Mouse (Mus musculus) midbrain, embryonic 10.5 days (tissue): Measurements from ENCODE around the gene Dok5. TPM values are rescaled to one million over a fixed set of nuclear protein-coding genes. Genes with fewer than 3 reads are reported as not detected.

ENCODE experiments used
- DNase-seq: peaks from one replicate; pipeline ENCODE4 v3.0.0-alpha.2; 2017; ENCODE audit warnings: low spot score
- H3K27ac ChIP-seq: fragments of 300-500 bp; sonication (generic); replicated peaks from 2 replicates; pipeline ENCODE4 v1.5.1; 2016; ENCODE audit warnings: mild to moderate bottlenecking
- H3K27me3 ChIP-seq: fragments of 300-500 bp; sonication (generic); 2 replicates; pipeline ENCODE4 v1.6.1; 2016; ENCODE audit warnings: low read depth, mild to moderate bottlenecking; ENCODE audit not compliant: poor library complexity, severe bottlenecking
- H3K36me3 ChIP-seq: fragments of 300-500 bp; sonication (generic); 2 replicates; pipeline ENCODE4 v1.6.1; 2016; ENCODE audit warnings: mild to moderate bottlenecking, moderate library complexity
- H3K4me1 ChIP-seq: fragments of 300-500 bp; sonication (generic); 2 replicates; pipeline ENCODE4 v1.6.1; 2016
- H3K4me3 ChIP-seq: fragments of 300-500 bp; sonication (generic); 2 replicates; pipeline ENCODE4 v1.5.1; 2016; ENCODE audit warnings: mild to moderate bottlenecking, moderate library complexity
- H3K9me3 ChIP-seq: fragments of 300-500 bp; sonication (generic); replicated peaks from 2 replicates; pipeline ENCODE4 v1.6.1; 2016; ENCODE audit warnings: mild to moderate bottlenecking
- WGBS: fragments of 180-500 bp; shearing (Covaris S2); methylation state at CpG from one replicate; pipeline ENCODE4 v1.1.7; 2016; 5-methylcytosine and 5-hydroxymethylcytosine counted together
- polyA plus RNA-seq: library from polyadenylated mRNA; unstranded; fragments of >200 nt; fragmentation: Nextera tagmentation; extraction: Ambion mirVana; gene quantifications from 2 replicates; pipeline ENCODE4 v1.2.1, GENCODE M21; 2016

The Dok5 gene
- polyA plus RNA-seq, 1 experiment from 2014 or later, result 12.4 TPM

DNA sequence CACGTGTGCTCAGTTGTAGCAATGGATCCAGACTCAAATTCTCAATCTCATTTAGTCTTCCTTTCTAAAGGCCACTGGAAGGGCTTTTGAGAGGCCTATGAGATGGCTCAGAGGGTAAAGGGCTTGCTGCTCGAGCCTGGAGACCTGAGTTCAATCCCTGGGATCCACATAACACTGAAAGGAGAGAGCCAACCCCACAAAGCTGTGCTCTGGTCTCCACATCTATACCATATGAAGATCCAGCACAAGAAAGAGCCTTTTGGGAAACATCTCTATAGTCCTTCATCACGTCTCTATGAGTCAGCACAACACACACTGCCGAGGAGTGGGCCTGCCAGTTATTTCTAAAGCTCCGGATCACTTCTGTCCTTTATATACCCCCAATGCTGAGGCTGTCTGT is 5.8 kb upstream of the Dok5 start:
- H3K4me1 ChIP-seq, result peaks cover 9% of the 10 kb centered on the region
- no peaks in the 10 kb centered on the region for H3K9me3 ChIP-seq
- no peak overlapping the region for H3K4me3 ChIP-seq
- peaks cover 7% of the 10 kb centered on the region for H3K27me3 ChIP-seq
- DNase-seq, result no peak
- WGBS, result 88% methylated on average over 5 of the region's 5 CpGs
- no peaks in the 10 kb centered on the region for H3K36me3 ChIP-seq
- no peak overlapping the region for H3K27ac ChIP-seq

GRCm38 (mm10) chr2:170726996-170727710 is 4.5 kb upstream of the Dok5 start:
- DNase-seq, result no peak
- H3K27ac ChIP-seq, result 0 out of 2 replicates have a peak overlapping the region, but pooled peaks have one; percentile 33
- 34% methylated on average over 6 of the region's 6 CpGs for WGBS
- peaks cover 23% of the 10 kb centered on the region for H3K4me1 ChIP-seq
- H3K27me3 ChIP-seq, result peaks cover 20% of the 10 kb centered on the region
- H3K9me3 ChIP-seq, result no peaks in the 10 kb centered on the region
- no peak overlapping the region for H3K4me3 ChIP-seq
- no peaks in the 10 kb centered on the region for H3K36me3 ChIP-seq

- no peaks in the 10 kb centered on the region for H3K36me3 ChIP-seq
- no peak overlapping the region for H3K4me3 ChIP-seq
- DNase-seq, result no peak
- no peaks in the 10 kb centered on the region for H3K9me3 ChIP-seq
- H3K27ac ChIP-seq, result no peak overlapping the region
- peaks cover 38% of the 10 kb centered on the region for H3K4me1 ChIP-seq
- WGBS, result 89% methylated on average over 9 of the region's 9 CpGs
- H3K27me3 ChIP-seq, result peaks cover 32% of the 10 kb centered on the region
These were observed 2.7 kb upstream of the Dok5 start for GRCm38 (mm10) chr2:170728864-170729263.

- no peaks in the 10 kb centered on the region for H3K9me3 ChIP-seq
- WGBS, result 45% methylated on average over 2 of the region's 2 CpGs
- peaks cover 32% of the 10 kb centered on the region for H3K27me3 ChIP-seq
- H3K4me3 ChIP-seq, result no peak overlapping the region
- no peaks in the 10 kb centered on the region for H3K36me3 ChIP-seq
- no peak overlapping the region for H3K27ac ChIP-seq
- peaks cover 43% of the 10 kb centered on the region for H3K4me1 ChIP-seq
- DNase-seq, result no peak
These were observed 1.9 kb upstream of the Dok5 start for GRCm38 (mm10) chr2:170729661-170730060.

DNA sequence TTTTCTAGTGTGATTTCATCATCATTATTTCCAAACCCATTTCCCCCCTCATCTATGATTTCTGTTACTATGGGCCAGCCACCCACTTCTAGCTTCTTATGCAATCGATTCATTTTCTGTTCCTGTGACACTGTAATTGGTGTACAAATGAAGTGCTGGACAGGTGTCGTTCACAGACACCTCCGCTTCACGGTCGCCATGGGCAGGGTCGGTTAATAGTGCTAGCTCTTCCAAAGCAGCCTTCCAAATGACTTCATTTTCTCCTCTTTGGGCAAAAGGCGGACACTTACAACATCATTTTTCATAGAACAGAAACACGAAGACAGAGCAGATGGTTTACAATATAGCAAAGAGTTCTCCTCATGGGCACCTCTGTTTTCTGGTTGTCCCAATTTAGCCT is 1.5 kb upstream of the Dok5 start:
- no peak overlapping the region for H3K27ac ChIP-seq
- no peaks in the 10 kb centered on the region for H3K36me3 ChIP-seq
- H3K27me3 ChIP-seq, result peaks cover 32% of the 10 kb centered on the region
- no peaks in the 10 kb centered on the region for H3K9me3 ChIP-seq
- no peak overlapping the region for H3K4me3 ChIP-seq
- no peak for DNase-seq
- 94% methylated on average over 8 of the region's 8 CpGs for WGBS
- H3K4me1 ChIP-seq, result peaks cover 46% of the 10 kb centered on the region

DNA sequence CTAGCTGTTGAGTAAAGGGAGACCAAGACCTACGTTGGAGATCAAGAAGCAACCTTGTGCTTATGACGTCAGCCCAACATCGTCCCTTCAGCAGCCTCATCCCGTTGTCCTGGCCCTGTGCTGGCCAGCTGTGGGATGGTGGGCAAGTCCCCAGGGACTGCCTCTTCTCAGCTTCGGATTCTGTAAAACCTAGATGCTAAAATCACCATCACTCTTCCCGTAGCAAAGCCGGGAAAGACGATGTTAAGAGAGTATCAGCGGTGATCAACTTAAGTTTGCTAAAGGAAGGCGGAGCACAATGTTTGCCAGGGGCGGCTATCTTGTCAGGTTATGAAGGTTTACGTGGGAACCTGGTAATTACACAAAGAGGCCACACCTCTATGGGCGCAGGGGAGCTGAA is 826 bp upstream of the Dok5 start:
- Histone ChIP-seq H3K4me3 (peak overlapping the region; percentile 71), H3K27ac (peak overlapping the region; percentile 84; the same call in 1 of the 2 replicates)
- WGBS, result 72% methylated on average over 13 of the region's 13 CpGs

GRCm38 (mm10) chr2:170731205-170731604 is 402 bp upstream of the Dok5 start:
- Histone ChIP-seq H3K4me3 (peak overlapping the region; percentile 71), H3K27ac (peak overlapping the region; percentile 84), H3K36me3 (0 out of 2 replicates have a peak, but pooled peaks cover 2% of the 10 kb centered on the region), H3K4me1 (peaks cover 46% of the 10 kb centered on the region), H3K9me3 (no peaks in the 10 kb centered on the region), H3K27me3 (peaks cover 32% of the 10 kb centered on the region)
- WGBS, result 21% methylated on average over 6 of the region's 6 CpGs
- no peak for DNase-seq

More for the DNA sequence above, 826 bp upstream of the Dok5 start:
- no peaks in the 10 kb centered on the region for H3K36me3 ChIP-seq
- H3K4me1 ChIP-seq, result peaks cover 46% of the 10 kb centered on the region
- H3K27me3 ChIP-seq, result peaks cover 32% of the 10 kb centered on the region
- H3K9me3 ChIP-seq, result no peaks in the 10 kb centered on the region
- DNase-seq, result no peak

GRCm38 (mm10) chr2:170733671-170734070 is 2.1 kb downstream of the Dok5 start:
- WGBS, result 71% methylated on average over 1 of the region's 1 CpGs
- peaks cover 32% of the 10 kb centered on the region for H3K27me3 ChIP-seq
- H3K36me3 ChIP-seq, result peaks cover 6% of the 10 kb centered on the region; the same call in 1 of the 2 replicates
- H3K27ac ChIP-seq, result no peak overlapping the region
- 0 out of 2 replicates have a peak overlapping the region, but pooled peaks have one; percentile 71 for H3K4me3 ChIP-seq
- DNase-seq, result no peak
- H3K9me3 ChIP-seq, result 0 out of 2 replicates have a peak, but pooled peaks cover 3% of the 10 kb centered on the region
- H3K4me1 ChIP-seq, result peaks cover 38% of the 10 kb centered on the region

GRCm38 (mm10) chr2:170734446-170734845 is 2.8 kb downstream of the Dok5 start:
- no peak overlapping the region for H3K27ac ChIP-seq
- no peak for DNase-seq
- WGBS, result 70% methylated on average over 3 of the region's 3 CpGs
- H3K4me1 ChIP-seq, result peaks cover 41% of the 10 kb centered on the region
- H3K27me3 ChIP-seq, result peaks cover 32% of the 10 kb centered on the region
- peaks cover 6% of the 10 kb centered on the region; the same call in 1 of the 2 replicates for H3K36me3 ChIP-seq
- H3K9me3 ChIP-seq, result 0 out of 2 replicates have a peak, but pooled peaks cover 3% of the 10 kb centered on the region
- H3K4me3 ChIP-seq, result no peak overlapping the region

GRCm38 (mm10) chr2:170738446-170738845 is 6.8 kb downstream of the Dok5 start:
- DNase-seq, result no peak

DNA sequence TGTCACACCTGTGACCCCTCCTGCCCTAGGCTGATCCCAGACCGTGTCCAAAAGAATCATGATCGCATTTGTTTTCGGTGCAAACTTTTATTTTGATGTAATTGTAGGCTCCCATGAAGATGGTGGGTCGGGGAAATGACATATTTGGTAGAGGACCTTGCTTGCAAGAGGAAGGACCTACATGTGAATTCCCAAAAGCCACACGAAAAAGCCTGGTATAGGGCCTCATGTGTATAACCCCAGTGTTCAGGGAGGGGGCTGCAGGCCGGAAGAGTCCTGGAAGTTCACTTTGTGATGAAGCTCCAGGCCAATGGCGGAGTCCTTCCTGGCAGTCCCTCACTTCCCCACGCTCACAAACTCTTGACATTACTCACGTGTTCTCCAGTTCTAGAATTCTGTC is 7.3 kb downstream of the Dok5 start:
- Histone ChIP-seq H3K4me3 (no peak overlapping the region), H3K27me3 (no peaks in the 10 kb centered on the region), H3K9me3 (0 out of 2 replicates have a peak, but pooled peaks cover 3% of the 10 kb centered on the region), H3K27ac (peak overlapping the region; percentile 71; the same call in 1 of the 2 replicates), H3K4me1 (peaks cover 16% of the 10 kb centered on the region), H3K36me3 (peaks cover 6% of the 10 kb centered on the region; the same call in 1 of the 2 replicates)
- no peak for DNase-seq
- 89% methylated on average over 9 of the region's 9 CpGs for WGBS

More at GRCm38 (mm10) chr2:170738446-170738845, 6.8 kb downstream of the Dok5 start:
- no peak overlapping the region for H3K4me3 ChIP-seq
- H3K27ac ChIP-seq, result no peak overlapping the region
- 0 out of 2 replicates have a peak, but pooled peaks cover 3% of the 10 kb centered on the region for H3K9me3 ChIP-seq
- 92% methylated on average over 9 of the region's 9 CpGs for WGBS
- H3K36me3 ChIP-seq, result peaks cover 6% of the 10 kb centered on the region; the same call in 1 of the 2 replicates
- H3K27me3 ChIP-seq, result no peaks in the 10 kb centered on the region
- H3K4me1 ChIP-seq, result peaks cover 20% of the 10 kb centered on the region

GRCm38 (mm10) chr2:170739713-170740365 is 8.2 kb downstream of the Dok5 start:
- H3K4me3 ChIP-seq, result no peak overlapping the region
- peaks cover 10% of the 10 kb centered on the region for H3K4me1 ChIP-seq
- DNase-seq, result no peak
- 69% methylated on average over 8 of the region's 8 CpGs for WGBS
- H3K9me3 ChIP-seq, result 0 out of 2 replicates have a peak, but pooled peaks cover 3% of the 10 kb centered on the region
- H3K36me3 ChIP-seq, result peaks cover 6% of the 10 kb centered on the region; the same call in 1 of the 2 replicates
- H3K27ac ChIP-seq, result peak overlapping the region; percentile 71
- H3K27me3 ChIP-seq, result no peaks in the 10 kb centered on the region
